Comparison of ENCODE assay signal across 19 mouse cellular contexts in genomic region chr5:148822772-148823171, GRCm38 (mm10).
DNase-seq lines count a peak whose midpoint lies in the region; ATAC-seq and TF ChIP-seq lines count a peak whose summit lies in the region.
"Had no signal": no experiment of that assay in that cellular context is flagged by ENCODE, and none has a peak within 500 bp of the region (broad histone marks: within the 10 kb centered on the region; RNA-seq: fewer than 3 reads in every experiment).

No protein-coding gene starts in this region.

- no peak overlapping the region for H3K4me2 ChIP-seq in forebrain, embryonic 13.5 days
- no peak overlapping the region for H3K4me2 ChIP-seq in forebrain, embryonic 12.5 days
- no peak overlapping the region for H3K4me2 ChIP-seq in hindbrain, embryonic 14.5 days (replicated peaks)
- no peak overlapping the region for H3K4me2 ChIP-seq in midbrain, postnatal 0 days (ENCODE audit: low read depth, low read length, poor library complexity, severe bottlenecking)
- H3K4me2 ChIP-seq in midbrain, embryonic 16.5 days (ENCODE audit: low read length): no peak overlapping the region
- H3K4me2 ChIP-seq: heart, embryonic 11.5 days; heart, embryonic 15.5 days had no signal

- peak; percentile 21; the same call in 1 of the 2 replicates for ATAC-seq in forebrain, embryonic 13.5 days
- no peak for ATAC-seq in forebrain, embryonic 12.5 days (ENCODE audit: low FRiP score)
- 0 out of 2 replicates have a peak, but pooled peaks have one; percentile 31 for ATAC-seq in hindbrain, embryonic 14.5 days (ENCODE audit: low FRiP score)
- ATAC-seq in midbrain, postnatal 0 days (ENCODE audit: low FRiP score): 0 out of 2 replicates have a peak, but pooled peaks have one; percentile 16
- no peak for ATAC-seq in midbrain, embryonic 16.5 days
- ATAC-seq: intestine, embryonic 16.5 days had no signal

- no peak overlapping the region for H3K27ac ChIP-seq in forebrain, embryonic 13.5 days
- H3K27ac ChIP-seq in forebrain, embryonic 12.5 days: no peak overlapping the region
- no peak overlapping the region for H3K27ac ChIP-seq in hindbrain, embryonic 14.5 days
- no peak overlapping the region for H3K27ac ChIP-seq in hindbrain, embryonic 10.5 days
- H3K27ac ChIP-seq in midbrain, postnatal 0 days (ENCODE audit: low read depth, low read length): no peak overlapping the region
- H3K27ac ChIP-seq in midbrain, embryonic 16.5 days (ENCODE audit: low read length): no peak overlapping the region
- H3K27ac ChIP-seq: embryonic facial prominence, embryonic 10.5 days; heart, adult 2 months; heart, embryonic 15.5 days had no signal

- TF ChIP-seq CTCF in midbrain, postnatal 0 days (IDR thresholded peaks at IDR 0.05): no peak

- no peak overlapping the region for H3K9ac ChIP-seq in forebrain, embryonic 13.5 days
- no peak overlapping the region for H3K9ac ChIP-seq in forebrain, embryonic 12.5 days
- H3K9ac ChIP-seq in hindbrain, embryonic 14.5 days: no peak overlapping the region
- no peak overlapping the region for H3K9ac ChIP-seq in midbrain, postnatal 0 days (replicated peaks; ENCODE audit: low read length, poor library complexity, severe bottlenecking)
- no peak overlapping the region for H3K9ac ChIP-seq in midbrain, embryonic 16.5 days (ENCODE audit: low read depth, low read length)
- H3K9ac ChIP-seq: heart, embryonic 15.5 days had no signal

- 85% methylated on average over 13 of the region's 13 CpGs for WGBS in forebrain, embryonic 13.5 days
- WGBS in forebrain, embryonic 12.5 days: 86% methylated on average over 13 of the region's 13 CpGs
- 66% methylated on average over 13 of the region's 13 CpGs for WGBS in hindbrain, embryonic 14.5 days
- 88% methylated on average over 13 of the region's 13 CpGs for WGBS in hindbrain, embryonic 10.5 days
- 73% methylated on average over 13 of the region's 13 CpGs for WGBS in midbrain, postnatal 0 days
- WGBS in midbrain, embryonic 16.5 days: 79% methylated on average over 13 of the region's 13 CpGs

- no peaks in the 10 kb centered on the region for H3K36me3 ChIP-seq in forebrain, embryonic 13.5 days (ENCODE audit: poor library complexity, severe bottlenecking)
- H3K36me3 ChIP-seq in forebrain, embryonic 12.5 days (replicated peaks): no peaks in the 10 kb centered on the region
- no peaks in the 10 kb centered on the region for H3K36me3 ChIP-seq in hindbrain, embryonic 14.5 days (replicated peaks; ENCODE audit: control insufficient read depth, insufficient read depth)
- no peaks in the 10 kb centered on the region for H3K36me3 ChIP-seq in hindbrain, embryonic 10.5 days
- H3K36me3 ChIP-seq in midbrain, postnatal 0 days (ENCODE audit: insufficient read depth, low read length): no peaks in the 10 kb centered on the region
- no peaks in the 10 kb centered on the region for H3K36me3 ChIP-seq in midbrain, embryonic 16.5 days (ENCODE audit: control insufficient read depth, insufficient read depth, low read length)
- H3K36me3 ChIP-seq: embryonic facial prominence, embryonic 10.5 days; heart, embryonic 15.5 days had no signal

- no peaks in the 10 kb centered on the region for H3K9me3 ChIP-seq in forebrain, embryonic 13.5 days (replicated peaks)
- no peaks in the 10 kb centered on the region for H3K9me3 ChIP-seq in forebrain, embryonic 12.5 days
- no peaks in the 10 kb centered on the region for H3K9me3 ChIP-seq in hindbrain, embryonic 14.5 days (ENCODE audit: control insufficient read depth, low read length)
- H3K9me3 ChIP-seq in hindbrain, embryonic 10.5 days: no peaks in the 10 kb centered on the region
- H3K9me3 ChIP-seq in midbrain, postnatal 0 days (ENCODE audit: low read length): no peaks in the 10 kb centered on the region
- H3K9me3 ChIP-seq in midbrain, embryonic 16.5 days (replicated peaks; ENCODE audit: control insufficient read depth, low read length, poor library complexity, severe bottlenecking): no peaks in the 10 kb centered on the region
- H3K9me3 ChIP-seq: embryonic facial prominence, embryonic 10.5 days; heart, embryonic 15.5 days had no signal

- H3K27me3 ChIP-seq in forebrain, embryonic 13.5 days: no peaks in the 10 kb centered on the region
- H3K27me3 ChIP-seq in forebrain, embryonic 12.5 days: peaks cover 13% of the 10 kb centered on the region; the same call in 1 of the 2 replicates
- H3K27me3 ChIP-seq in hindbrain, embryonic 14.5 days (ENCODE audit: control insufficient read depth, insufficient read depth, low read length): no peaks in the 10 kb centered on the region
- H3K27me3 ChIP-seq in hindbrain, embryonic 10.5 days (ENCODE audit: insufficient read depth, poor library complexity, severe bottlenecking): peaks cover 26% of the 10 kb centered on the region
- H3K27me3 ChIP-seq in midbrain, postnatal 0 days (ENCODE audit: insufficient read depth, low read length): no peaks in the 10 kb centered on the region
- H3K27me3 ChIP-seq in midbrain, embryonic 16.5 days (ENCODE audit: control insufficient read depth, insufficient read depth, low read depth, low read length): no peaks in the 10 kb centered on the region
- H3K27me3 ChIP-seq: CH12.LX; heart, embryonic 15.5 days had no signal

- no peak for DNase-seq in hindbrain, embryonic 14.5 days (ENCODE audit: low spot score)
- no peak for DNase-seq in hindbrain, embryonic 10.5 days (ENCODE audit: low spot score)
- DNase-seq in midbrain, postnatal 0 days (ENCODE audit: low spot score): peak; percentile 76
- DNase-seq in kidney, postnatal 4 days: no peak
- DNase-seq: adrenal gland, adult 2 months; adrenal gland, postnatal 25 days; cerebellum, adult 2 months; gastrocnemius, postnatal 14 days; heart, adult 2 months; heart, postnatal 14 days; kidney, adult 2 months had no signal

- H3K4me1 ChIP-seq in forebrain, embryonic 13.5 days: peaks cover 16% of the 10 kb centered on the region
- H3K4me1 ChIP-seq in forebrain, embryonic 12.5 days: peaks cover 17% of the 10 kb centered on the region
- H3K4me1 ChIP-seq in hindbrain, embryonic 14.5 days (replicated peaks; ENCODE audit: control insufficient read depth, insufficient read depth, low read length): peaks cover 11% of the 10 kb centered on the region
- peaks cover 21% of the 10 kb centered on the region for H3K4me1 ChIP-seq in hindbrain, embryonic 10.5 days (replicated peaks)
- H3K4me1 ChIP-seq in midbrain, postnatal 0 days (ENCODE audit: insufficient read depth, low read length): peaks cover 4% of the 10 kb centered on the region
- H3K4me1 ChIP-seq in midbrain, embryonic 16.5 days (ENCODE audit: control insufficient read depth, insufficient read depth, low read length): peaks cover 10% of the 10 kb centered on the region

- H3K4me3 ChIP-seq in forebrain, embryonic 13.5 days: no peak overlapping the region
- H3K4me3 ChIP-seq in forebrain, embryonic 12.5 days (replicated peaks): no peak overlapping the region
- H3K4me3 ChIP-seq in hindbrain, embryonic 14.5 days (replicated peaks; ENCODE audit: low read length): no peak overlapping the region
- H3K4me3 ChIP-seq in hindbrain, embryonic 10.5 days: no peak overlapping the region
- H3K4me3 ChIP-seq in midbrain, postnatal 0 days (ENCODE audit: low read depth, low read length): no peak overlapping the region
- H3K4me3 ChIP-seq in midbrain, embryonic 16.5 days (ENCODE audit: low read depth, low read length): no peak overlapping the region
- H3K4me3 ChIP-seq: embryonic facial prominence, embryonic 10.5 days; heart, adult 2 months; heart, embryonic 15.5 days had no signal

Comparison
In these comparisons a context has a peak if more than half of its experiments do, and no peak if none do; other contexts are left out.
1. ATAC-seq: peak in forebrain, embryonic 13.5 days (single experiment), hindbrain, embryonic 14.5 days (single experiment) and midbrain, postnatal 0 days (single experiment); none in forebrain, embryonic 12.5 days (single experiment) and midbrain, embryonic 16.5 days (single experiment).